Mouse (Mus musculus): Measurements from ENCODE around the gene Gm49325. TPM values are rescaled to one million over a fixed set of nuclear protein-coding genes. Genes with fewer than 3 reads are reported as not detected.

Gene Gm49325
- polyA plus RNA-seq, 1 experiment from 2014 or later: 1.6 TPM

DNA sequence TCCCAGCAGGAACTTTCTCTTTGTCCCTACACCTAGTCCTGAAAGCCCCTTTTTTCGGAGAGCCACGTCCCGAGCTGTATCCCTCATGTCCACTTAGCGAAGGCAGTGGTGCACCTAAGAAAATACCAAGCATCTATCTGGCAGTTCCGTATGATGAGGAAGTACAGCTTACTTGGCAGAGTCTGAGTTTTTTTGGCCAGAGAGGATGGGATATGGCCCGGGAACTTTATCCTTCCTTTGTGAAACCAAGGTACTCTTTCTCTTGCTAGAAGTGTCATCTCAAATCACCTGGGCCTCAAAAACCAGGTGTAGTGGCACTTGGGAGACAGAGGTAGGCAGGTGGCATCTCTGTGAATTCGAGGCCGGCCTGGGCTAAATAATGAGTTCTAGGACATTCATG lies 15.5 kb downstream of the Gm49325 start:
- Histone ChIP-seq H3K4me1 (peaks cover 23% of the 10 kb centered on the region), H3K36me3 (peaks cover 42% of the 10 kb centered on the region)
- no peak for DNase-seq (ENCODE audit: low spot score)

DNA sequence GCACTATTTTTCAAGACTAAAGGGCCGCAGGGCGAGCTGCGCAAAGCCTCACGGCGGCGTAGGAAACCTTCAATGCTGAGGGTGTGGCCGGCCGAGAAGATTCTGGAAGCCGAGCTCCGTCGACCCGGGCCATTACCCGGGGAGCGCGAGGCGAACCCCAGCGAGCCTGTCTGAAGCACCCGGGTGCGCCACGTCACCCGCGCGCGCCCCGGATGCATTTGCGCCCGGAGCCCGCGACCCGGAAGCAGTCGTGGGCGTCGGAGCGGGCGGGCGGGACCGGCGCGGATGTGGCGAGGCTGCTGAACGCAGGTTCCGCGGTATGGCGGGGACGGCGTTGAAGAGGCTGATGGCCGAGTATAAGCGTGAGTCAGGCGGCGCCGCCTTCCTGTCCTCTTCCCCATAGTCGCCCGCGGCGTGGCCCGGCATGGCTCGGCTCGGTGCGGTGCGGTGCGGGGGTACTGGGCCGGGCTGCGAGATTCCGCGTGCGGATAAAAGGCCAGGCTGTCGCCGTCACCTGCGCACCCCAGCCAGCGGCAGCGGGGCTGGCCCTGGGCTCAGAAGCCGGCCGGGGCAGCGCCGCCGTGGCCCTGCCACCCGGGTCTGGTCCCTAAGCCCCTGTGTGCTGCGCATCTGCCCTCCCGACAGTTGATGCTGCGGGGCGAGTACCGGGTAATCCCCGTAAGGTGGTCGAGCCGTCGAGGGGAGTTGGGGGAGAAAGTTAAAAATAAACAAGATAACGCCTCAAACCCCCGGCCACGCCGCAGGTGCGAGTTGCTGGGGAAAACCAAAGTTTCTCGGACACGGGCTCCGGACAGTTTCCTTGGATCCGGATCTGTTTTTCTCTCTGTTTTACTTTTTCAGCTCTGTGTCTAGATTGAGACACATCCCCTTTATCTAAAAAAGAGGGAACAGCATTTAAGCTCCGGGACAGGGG lies 16.3 kb downstream of the Gm49325 start, which contains the start of gene Ube2g2:
Gene Ube2g2, plus strand, starts transcription at position 221 of the 934 bp plus-strand sequence.
- Histone ChIP-seq H3K36me3 (peaks cover 39% of the 10 kb centered on the region), H3K4me3 (peak within 1 kb of the TSS; percentile 93), H3K4me1 (peaks cover 23% of the 10 kb centered on the region), H3K9me3 (replicated peaks) (no peaks in the 10 kb centered on the region), H3K27ac (peak within 1 kb of the TSS; percentile 93), H3K27me3 (ENCODE audit: low read depth, poor library complexity, severe bottlenecking) (no peaks in the 10 kb centered on the region)
- under 1% methylated on average over 96 of the region's 96 CpGs for WGBS
- DNase-seq (ENCODE audit: low spot score): peak; percentile 93

More for the DNA sequence above, 15.5 kb downstream of the Gm49325 start:
- Histone ChIP-seq H3K4me3 (peak overlapping the region; percentile 93), H3K27me3 (ENCODE audit: low read depth, poor library complexity, severe bottlenecking) (no peaks in the 10 kb centered on the region), H3K9me3 (replicated peaks) (no peaks in the 10 kb centered on the region), H3K27ac (peak overlapping the region; percentile 93)
- WGBS: 80% methylated on average over 8 of the region's 8 CpGs

DNA sequence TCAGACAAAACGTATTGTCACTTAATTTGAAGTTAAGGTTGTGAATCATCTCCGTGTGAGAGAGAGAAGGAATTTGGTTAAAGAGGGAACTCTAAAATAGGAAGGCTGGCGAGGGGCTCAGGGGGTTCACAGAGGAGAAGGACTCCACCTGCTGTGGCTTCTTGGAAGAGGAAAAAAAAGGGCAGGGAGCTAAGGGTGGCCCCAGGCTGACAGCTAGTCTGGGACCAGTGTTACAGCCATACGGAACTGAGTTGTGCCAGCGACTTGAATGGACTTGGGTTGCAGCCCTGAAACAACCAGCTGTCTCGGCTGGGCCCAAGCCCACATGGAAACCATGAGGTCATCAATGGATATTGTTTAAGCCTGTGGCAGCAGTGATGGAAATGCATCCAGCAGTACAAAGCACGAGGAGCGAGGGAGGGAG lies 17.1 kb downstream of the Gm49325 start:
- peak overlapping the region; percentile 93 for H3K4me3 ChIP-seq
- peak overlapping the region; percentile 93; the same call in 1 of the 2 replicates for H3K27ac ChIP-seq
- WGBS: 19% methylated on average over 8 of the region's 8 CpGs
- H3K9me3 ChIP-seq (replicated peaks): no peaks in the 10 kb centered on the region
- no peaks in the 10 kb centered on the region for H3K27me3 ChIP-seq (ENCODE audit: low read depth, poor library complexity, severe bottlenecking)
- peaks cover 31% of the 10 kb centered on the region for H3K36me3 ChIP-seq
- H3K4me1 ChIP-seq: peaks cover 23% of the 10 kb centered on the region
- peak; percentile 40 for DNase-seq (ENCODE audit: low spot score)

DNA sequence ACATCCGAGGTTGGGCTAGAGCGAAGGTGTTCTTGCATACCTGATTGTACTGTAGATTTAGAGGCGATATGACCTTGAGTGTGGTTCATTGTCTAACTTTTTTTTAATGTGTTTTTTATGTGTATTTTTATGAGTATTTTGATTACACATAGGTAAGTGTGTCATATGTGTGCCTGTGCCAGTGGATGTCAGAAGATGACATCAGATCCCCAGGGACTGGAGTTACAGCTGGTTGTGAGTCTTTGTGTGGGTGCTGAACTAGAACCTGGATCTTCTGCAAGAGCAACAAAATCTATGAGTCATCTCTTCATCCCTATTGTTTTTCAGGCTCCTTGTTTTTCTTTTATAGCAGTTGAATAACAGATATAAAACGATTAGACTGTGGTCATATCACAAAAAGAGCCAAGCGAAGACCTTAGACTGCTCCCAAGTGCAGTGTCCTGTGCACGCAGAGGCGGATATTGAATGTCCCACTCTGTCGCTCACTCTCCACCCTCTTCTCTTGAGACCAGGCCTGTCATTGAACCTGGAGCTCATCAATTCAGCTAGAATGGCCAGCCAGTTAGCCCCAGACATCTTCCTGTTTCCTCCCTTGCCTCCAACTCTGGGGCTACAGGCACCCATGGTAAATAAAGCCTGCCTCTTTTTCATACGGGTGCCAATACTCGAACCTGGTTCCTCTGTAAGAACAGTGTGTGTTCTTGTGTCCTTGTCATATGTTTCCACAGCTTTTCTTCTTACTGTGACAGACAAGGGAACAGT lies 17.8 kb downstream of the Gm49325 start:
- no peak overlapping the region for H3K27ac ChIP-seq
- H3K4me1 ChIP-seq: peaks cover 23% of the 10 kb centered on the region
- H3K4me3 ChIP-seq: peak overlapping the region; percentile 93

DNA sequence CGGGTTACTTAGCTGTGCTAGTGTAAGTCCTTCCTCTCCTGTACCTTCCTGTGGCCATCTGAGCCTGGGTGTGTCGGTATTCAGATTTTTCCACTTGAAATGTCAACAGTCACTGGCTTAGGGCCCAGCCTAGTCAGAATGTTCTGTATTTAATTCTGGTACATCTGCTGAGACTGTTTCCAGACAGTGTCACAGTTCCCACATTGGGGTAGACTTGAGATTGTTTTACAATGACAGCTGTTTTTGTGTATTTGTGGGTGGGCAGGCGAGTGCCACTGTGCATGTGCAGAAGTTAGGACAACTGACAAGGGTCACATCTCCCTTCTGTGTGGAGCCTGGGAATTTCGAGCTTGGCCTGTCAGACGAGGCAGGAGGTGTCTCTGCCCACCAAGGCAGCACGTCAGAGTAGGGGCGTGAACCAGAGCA lies 18.6 kb downstream of the Gm49325 start:
- H3K4me1 ChIP-seq: peaks cover 23% of the 10 kb centered on the region
- no peaks in the 10 kb centered on the region for H3K27me3 ChIP-seq (ENCODE audit: low read depth, poor library complexity, severe bottlenecking)
- no peak overlapping the region for H3K27ac ChIP-seq
- no peak for DNase-seq (ENCODE audit: low spot score)
- WGBS: 84% methylated on average over 7 of the region's 7 CpGs
- no peak overlapping the region for H3K4me3 ChIP-seq
- no peaks in the 10 kb centered on the region for H3K9me3 ChIP-seq (replicated peaks)
- H3K36me3 ChIP-seq: peaks cover 25% of the 10 kb centered on the region

More for the DNA sequence above, 17.8 kb downstream of the Gm49325 start:
- no peaks in the 10 kb centered on the region for H3K27me3 ChIP-seq (ENCODE audit: low read depth, poor library complexity, severe bottlenecking)
- H3K9me3 ChIP-seq (replicated peaks): no peaks in the 10 kb centered on the region
- 92% methylated on average over 10 of the region's 10 CpGs for WGBS
- DNase-seq (ENCODE audit: low spot score): no peak
- H3K36me3 ChIP-seq: peaks cover 27% of the 10 kb centered on the region

DNA sequence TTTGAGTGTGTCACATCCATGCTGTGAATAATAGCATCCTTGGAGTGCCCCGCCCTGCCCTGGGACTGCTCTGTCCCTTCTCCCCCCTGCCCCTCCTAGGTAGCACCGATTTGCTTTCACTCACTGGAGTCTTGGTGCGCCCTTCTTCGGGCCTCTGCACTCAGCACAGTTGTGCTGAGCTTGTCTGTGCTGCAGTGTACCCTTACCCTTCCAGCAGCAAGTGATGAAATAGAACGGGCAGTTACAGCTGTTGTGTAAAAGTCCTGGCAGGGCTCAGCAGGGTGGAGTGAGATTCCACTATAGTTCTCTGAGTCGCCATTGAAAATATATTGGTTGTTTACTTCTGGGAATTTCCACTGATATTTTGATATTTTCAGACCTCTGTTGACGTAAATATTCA lies 20.0 kb downstream of the Gm49325 start:
- Histone ChIP-seq H3K27me3 (ENCODE audit: low read depth, poor library complexity, severe bottlenecking) (no peaks in the 10 kb centered on the region), H3K4me1 (peaks cover 23% of the 10 kb centered on the region), H3K9me3 (replicated peaks) (no peaks in the 10 kb centered on the region), H3K36me3 (peaks cover 29% of the 10 kb centered on the region), H3K4me3 (no peak overlapping the region), H3K27ac (no peak overlapping the region)
- WGBS: 94% methylated on average over 7 of the region's 7 CpGs
- no peak for DNase-seq (ENCODE audit: low spot score)

DNA sequence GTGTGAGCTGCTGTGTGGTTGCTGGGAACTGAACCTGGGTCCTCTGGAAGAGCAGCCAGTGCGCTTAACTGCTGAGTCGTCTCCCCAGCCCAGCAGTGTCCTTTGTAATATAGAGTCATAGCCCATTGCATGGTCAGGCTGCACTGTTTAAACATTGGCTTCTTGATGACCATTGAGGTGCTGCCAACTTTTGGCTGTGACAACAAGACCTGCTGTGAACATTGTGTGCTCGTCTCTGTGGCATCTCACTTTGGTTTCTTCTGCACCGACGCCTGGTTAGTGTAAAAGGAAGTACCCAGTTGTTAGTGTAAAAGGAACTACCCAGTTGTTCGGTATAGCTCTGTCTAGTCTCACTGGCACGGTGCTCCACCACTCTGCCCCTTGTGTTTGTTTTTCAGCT lies 20.6 kb downstream of the Gm49325 start:
- H3K4me3 ChIP-seq: no peak overlapping the region
- H3K27me3 ChIP-seq (ENCODE audit: low read depth, poor library complexity, severe bottlenecking): no peaks in the 10 kb centered on the region
- DNase-seq (ENCODE audit: low spot score): no peak
- H3K9me3 ChIP-seq (replicated peaks): no peaks in the 10 kb centered on the region
- peaks cover 23% of the 10 kb centered on the region for H3K4me1 ChIP-seq
- peaks cover 34% of the 10 kb centered on the region for H3K36me3 ChIP-seq
- 86% methylated on average over 7 of the region's 7 CpGs for WGBS
- H3K27ac ChIP-seq: no peak overlapping the region

DNA sequence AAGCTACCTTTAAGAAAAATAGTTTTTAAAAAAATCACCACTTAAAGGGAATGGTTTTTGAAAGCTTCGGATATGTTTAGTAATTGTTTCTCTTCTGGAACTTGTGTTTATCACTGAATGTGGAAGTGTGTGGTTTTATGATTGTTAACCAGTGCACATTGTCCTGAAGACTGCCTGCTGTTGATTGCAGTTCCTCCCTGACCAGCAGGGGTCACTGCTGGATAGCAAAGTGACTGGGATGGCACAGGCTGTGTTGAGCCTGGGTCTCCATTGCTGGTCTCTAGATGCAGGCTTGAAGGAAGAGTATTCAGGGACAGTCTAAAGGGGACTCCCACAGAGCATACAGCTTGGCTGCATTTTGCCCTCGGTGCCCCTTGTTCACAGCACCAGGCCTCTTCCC lies 21.5 kb downstream of the Gm49325 start:
- H3K27ac ChIP-seq: no peak overlapping the region
- 56% methylated on average over 2 of the region's 2 CpGs for WGBS
- H3K4me1 ChIP-seq: peaks cover 20% of the 10 kb centered on the region
- H3K4me3 ChIP-seq: no peak overlapping the region
- H3K9me3 ChIP-seq (replicated peaks): no peaks in the 10 kb centered on the region
- peaks cover 41% of the 10 kb centered on the region for H3K36me3 ChIP-seq
- no peaks in the 10 kb centered on the region for H3K27me3 ChIP-seq (ENCODE audit: low read depth, poor library complexity, severe bottlenecking)
- DNase-seq (ENCODE audit: low spot score): peak; percentile 86

DNA sequence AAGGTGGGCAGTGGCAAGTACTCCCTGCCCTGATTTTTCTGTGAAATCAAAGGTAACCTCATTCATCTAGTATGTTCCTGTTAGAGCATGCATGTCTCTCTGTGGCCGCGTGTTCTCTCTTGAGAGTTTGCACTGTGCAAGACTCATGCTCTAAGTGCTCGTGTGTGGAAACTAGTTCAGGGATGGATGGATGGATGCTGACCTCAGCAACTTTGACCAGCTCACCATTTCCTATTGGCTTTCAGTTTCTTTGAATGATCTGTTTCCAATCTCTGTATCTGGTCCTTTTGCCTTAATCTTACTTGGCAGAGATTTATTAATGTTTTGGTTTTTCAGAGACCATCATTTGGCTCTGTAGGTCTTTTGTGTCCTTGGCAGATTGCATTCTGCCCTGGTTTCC lies 23.2 kb downstream of the Gm49325 start:
- Histone ChIP-seq H3K27ac (no peak overlapping the region), H3K4me1 (peaks cover 7% of the 10 kb centered on the region), H3K27me3 (ENCODE audit: low read depth, poor library complexity, severe bottlenecking) (no peaks in the 10 kb centered on the region), H3K36me3 (peaks cover 55% of the 10 kb centered on the region), H3K4me3 (no peak overlapping the region), H3K9me3 (replicated peaks) (no peaks in the 10 kb centered on the region)
- no peak for DNase-seq (ENCODE audit: low spot score)
- 88% methylated on average over 3 of the region's 3 CpGs for WGBS

DNA sequence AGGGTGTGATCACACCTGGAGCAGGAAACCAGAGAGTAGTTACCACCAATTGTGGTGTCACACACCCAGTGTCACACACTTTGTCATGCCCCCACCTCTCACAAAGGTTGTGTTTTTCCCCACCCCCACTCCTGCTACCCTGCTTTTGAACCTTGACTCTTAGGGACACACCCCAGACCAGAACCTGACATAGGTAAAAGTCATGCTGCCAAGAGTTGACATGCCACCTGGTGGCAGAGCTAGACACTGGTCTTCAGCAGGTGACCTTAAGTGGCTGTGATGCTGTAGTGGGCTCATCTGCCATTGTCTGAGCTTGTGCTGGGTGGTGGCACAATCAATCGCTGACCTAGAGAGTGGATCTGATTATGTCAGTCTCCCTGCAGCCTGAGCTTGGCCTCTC lies 24.0 kb downstream of the Gm49325 start:
- H3K36me3 ChIP-seq: peaks cover 56% of the 10 kb centered on the region
- no peak overlapping the region for H3K4me3 ChIP-seq
- no peak overlapping the region for H3K27ac ChIP-seq
- no peaks in the 10 kb centered on the region for H3K4me1 ChIP-seq
- 93% methylated on average over 1 of the region's 1 CpGs for WGBS
- no peaks in the 10 kb centered on the region for H3K9me3 ChIP-seq (replicated peaks)
- no peaks in the 10 kb centered on the region for H3K27me3 ChIP-seq (ENCODE audit: low read depth, poor library complexity, severe bottlenecking)
- DNase-seq (ENCODE audit: low spot score): no peak

DNA sequence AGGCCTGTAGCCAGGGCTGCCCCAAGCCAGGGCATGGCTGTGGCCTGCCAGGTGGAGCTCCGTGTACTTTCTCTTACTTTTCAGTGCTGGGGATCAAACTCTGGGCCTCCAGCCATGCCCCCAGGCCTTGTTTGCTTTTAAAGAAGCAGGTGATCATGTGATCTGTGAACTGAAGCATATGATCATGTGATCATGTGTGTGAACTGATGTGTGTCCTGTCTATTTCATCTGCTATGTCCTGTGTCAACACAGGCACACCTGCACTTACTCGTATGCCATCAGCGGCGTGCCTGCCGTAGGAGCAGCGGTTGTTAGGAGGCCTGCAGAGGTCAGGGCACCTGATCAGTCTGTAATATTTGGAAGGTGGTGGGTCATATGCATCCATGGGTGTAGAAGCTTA lies 28.0 kb downstream of the Gm49325 start:
- no peak for DNase-seq (ENCODE audit: low spot score)
- Histone ChIP-seq H3K36me3 (peaks cover 83% of the 10 kb centered on the region), H3K4me1 (no peaks in the 10 kb centered on the region), H3K27me3 (ENCODE audit: low read depth, poor library complexity, severe bottlenecking) (no peaks in the 10 kb centered on the region), H3K4me3 (no peak overlapping the region), H3K9me3 (replicated peaks) (no peaks in the 10 kb centered on the region), H3K27ac (no peak overlapping the region)
- 94% methylated on average over 6 of the region's 6 CpGs for WGBS

DNA sequence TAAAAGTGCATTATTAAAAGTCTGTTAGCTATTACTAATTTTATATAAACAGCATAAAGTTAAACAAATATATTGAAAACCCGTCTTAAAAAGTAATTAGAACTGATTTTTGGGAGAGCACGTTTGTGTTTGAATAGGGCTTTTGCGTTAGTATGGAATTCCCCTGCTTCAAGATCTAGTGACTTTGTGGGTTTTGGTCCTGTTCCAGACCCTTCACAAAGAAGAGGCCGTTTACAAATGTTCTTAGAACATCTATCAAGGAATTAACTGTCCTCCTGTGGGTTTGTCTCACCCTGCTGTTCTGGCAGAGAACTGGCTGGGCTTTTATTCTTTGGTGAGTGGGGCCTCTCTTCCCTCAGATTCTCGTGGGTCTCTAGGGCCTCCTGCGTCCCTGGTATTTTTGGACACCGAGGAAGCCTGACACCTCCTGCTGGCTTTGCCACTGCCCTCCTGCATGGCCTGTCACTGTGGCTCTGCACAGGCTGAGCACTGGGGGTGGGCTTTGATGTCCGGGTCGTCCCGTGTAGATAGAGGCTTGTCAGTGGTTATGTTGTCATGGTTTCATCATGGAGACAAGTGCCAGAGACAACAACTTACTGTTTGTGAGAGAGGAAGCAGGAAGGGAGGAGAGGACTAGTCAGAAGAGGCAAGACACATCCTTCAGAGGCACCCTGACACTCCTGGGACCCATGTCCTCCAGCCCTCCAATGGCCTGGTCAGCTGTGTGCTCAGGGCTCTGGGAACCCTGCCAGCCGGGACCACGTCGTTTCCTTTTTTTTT lies 28.6 kb downstream of the Gm49325 start:
- no peak overlapping the region for H3K4me3 ChIP-seq
- DNase-seq (ENCODE audit: low spot score): no peak
- 89% methylated on average over 13 of the region's 13 CpGs for WGBS
- no peaks in the 10 kb centered on the region for H3K27me3 ChIP-seq (ENCODE audit: low read depth, poor library complexity, severe bottlenecking)
- no peak overlapping the region for H3K27ac ChIP-seq
- H3K9me3 ChIP-seq (replicated peaks): no peaks in the 10 kb centered on the region
- peaks cover 90% of the 10 kb centered on the region for H3K36me3 ChIP-seq
- H3K4me1 ChIP-seq: no peaks in the 10 kb centered on the region

Measured in limb, embryonic 10.5 days (tissue).